Mouse (Mus musculus): Measurements from ENCODE around the gene Tshz2. TPM values are rescaled to one million over a fixed set of nuclear protein-coding genes. Genes with fewer than 3 reads are reported as not detected.
A peak's percentile ranks its signal among the peaks of the same experiment; 100 is the strongest.

Gene Tshz2
- total RNA-seq, 2 experiments from 2014 or later: 17.8 to 18.3 TPM

- no peak for DNase-seq
- intact Hi-C loops (cut with DNase I; ENCODE audit: low total_unique reads): no loop called here
Measured at GRCm38 (mm10) chr2:169914903-169915302, 282.1 kb downstream of the Tshz2 start.

- no peak for DNase-seq
- intact Hi-C loops (cut with DNase I; ENCODE audit: low total_unique reads): no loop called here
Measured at GRCm38 (mm10) chr2:169915326-169915725, 282.5 kb downstream of the Tshz2 start.

GRCm38 (mm10) chr2:169919111-169919695 is 286.4 kb downstream of the Tshz2 start:
- DNase-seq: no peak
- intact Hi-C loops (cut with DNase I; ENCODE audit: low total_unique reads): no loop called here

GRCm38 (mm10) chr2:169924177-169924810 is 291.5 kb downstream of the Tshz2 start:
- intact Hi-C loops (cut with DNase I; ENCODE audit: low total_unique reads): no loop called here
- peak; percentile 54 for DNase-seq

GRCm38 (mm10) chr2:169925466-169925865 is 292.7 kb downstream of the Tshz2 start:
- DNase-seq: peak; percentile 47
- intact Hi-C loops (cut with DNase I; ENCODE audit: low total_unique reads): no loop called here

GRCm38 (mm10) chr2:169926016-169926415 is 293.2 kb downstream of the Tshz2 start:
- intact Hi-C loops (cut with DNase I; ENCODE audit: low total_unique reads): no loop called here
- peak; percentile 38 for DNase-seq

GRCm38 (mm10) chr2:169927401-169927800 is 294.6 kb downstream of the Tshz2 start:
- no peak for DNase-seq
- intact Hi-C loops (cut with DNase I; ENCODE audit: low total_unique reads): no loop called here

GRCm38 (mm10) chr2:169928447-169929120 is 295.8 kb downstream of the Tshz2 start:
- intact Hi-C loops (cut with DNase I; ENCODE audit: low total_unique reads): no loop called here

GRCm38 (mm10) chr2:169929540-169930497 is 297.0 kb downstream of the Tshz2 start:
- intact Hi-C loops (cut with DNase I; ENCODE audit: low total_unique reads): no loop called here
- DNase-seq: no peak

More at GRCm38 (mm10) chr2:169928447-169929120, 295.8 kb downstream of the Tshz2 start:
- no peak for DNase-seq

- intact Hi-C loops (cut with DNase I; ENCODE audit: low total_unique reads): no loop called here
- no peak for DNase-seq
Measured at GRCm38 (mm10) chr2:169935642-169936041, 302.8 kb downstream of the Tshz2 start.

- intact Hi-C loops (cut with DNase I; ENCODE audit: low total_unique reads): no loop called here
Measured at GRCm38 (mm10) chr2:169940297-169941142, 307.7 kb downstream of the Tshz2 start.

GRCm38 (mm10) chr2:169943727-169944126 is 310.9 kb downstream of the Tshz2 start:
- intact Hi-C loops (cut with DNase I; ENCODE audit: low total_unique reads): no loop called here
- DNase-seq: no peak

More at GRCm38 (mm10) chr2:169940297-169941142, 307.7 kb downstream of the Tshz2 start:
- no peak for DNase-seq

GRCm38 (mm10) chr2:169948139-169948538 is 315.3 kb downstream of the Tshz2 start:
- DNase-seq: no peak

GRCm38 (mm10) chr2:169951041-169951440 is 318.2 kb downstream of the Tshz2 start:
- intact Hi-C loops (cut with DNase I; ENCODE audit: low total_unique reads): no loop called here
- peak; percentile 45 for DNase-seq

More at GRCm38 (mm10) chr2:169948139-169948538, 315.3 kb downstream of the Tshz2 start:
- intact Hi-C loops (cut with DNase I; ENCODE audit: low total_unique reads): no loop called here

- intact Hi-C loops (cut with DNase I; ENCODE audit: low total_unique reads): no loop called here
- no peak for DNase-seq
Measured at GRCm38 (mm10) chr2:169952981-169953380, 320.2 kb downstream of the Tshz2 start.

- intact Hi-C loops (cut with DNase I; ENCODE audit: low total_unique reads): no loop called here
- no peak for DNase-seq
Measured at GRCm38 (mm10) chr2:169958736-169959573, 326.1 kb downstream of the Tshz2 start.

GRCm38 (mm10) chr2:169961463-169962230 is 328.8 kb downstream of the Tshz2 start:
- DNase-seq: no peak

More at GRCm38 (mm10) chr2:169961463-169962230, 328.8 kb downstream of the Tshz2 start:
- intact Hi-C loops (cut with DNase I; ENCODE audit: low total_unique reads): no loop called here
